ENCODE assay signal across 1 mouse cellular context in genomic region chr2:26641006-26641647, GRCm38 (mm10).
TF ChIP-seq lines count a peak whose summit lies in the region.

No protein-coding gene starts in this region.

TF ChIP-seq in MEL, 35 proteins besides CTCF, POLR2A, EP300 and RAD21 (continued from another document):
- 0 out of 2 replicates have a peak, but pooled peaks have one; percentile 36 for TF ChIP-seq TCF12 (IDR thresholded peaks at IDR 0.05; ENCODE audit: low read depth, low read length)
- no peak for TF ChIP-seq KAT2A (conservative IDR thresholded peaks at IDR 0.05; ENCODE audit: low read depth, low read length)
- no peak for TF ChIP-seq ZC3H11A (IDR thresholded peaks at IDR 0.05; ENCODE audit: low read depth, low read length)
- no peak for TF ChIP-seq ZNF384 (IDR thresholded peaks at IDR 0.05; ENCODE audit: low read depth, low read length)
- no peak for TF ChIP-seq JUND (IDR thresholded peaks at IDR 0.05; ENCODE audit: low read depth, low read length)
- TF ChIP-seq POLR2AphosphoS5 (IDR thresholded peaks at IDR 0.05; ENCODE audit: borderline replicate concordance, low read depth, low read length), result no peak
- peak; percentile 65; the same call in 1 of the 2 replicates for TF ChIP-seq RCOR1 (IDR thresholded peaks at IDR 0.05; ENCODE audit: low read depth, low read length)
- TF ChIP-seq USF1 (IDR thresholded peaks at IDR 0.05; ENCODE audit: low read depth, low read length), result no peak
- peak; percentile 46; the same call in 1 of the 2 replicates for TF ChIP-seq GATA1 (IDR thresholded peaks at IDR 0.05; ENCODE audit: low read depth, low read length)
- no peak for TF ChIP-seq UBTF (IDR thresholded peaks at IDR 0.05; ENCODE audit: borderline replicate concordance, insufficient read depth, low read depth, low read length)
- 0 out of 2 replicates have a peak, but pooled peaks have one; percentile 2 for TF ChIP-seq TBP (IDR thresholded peaks at IDR 0.05; ENCODE audit: low read depth, low read length)
TF ChIP-seq in MEL: peak in this region for 6.
